Mouse (Mus musculus) macrophage (primary cell): ENCODE results near the gene Rpp25l. TPM values are rescaled to one million over a fixed set of nuclear protein-coding genes. Genes with fewer than 3 reads are reported as not detected.

Experiments used
- H3K27ac ChIP-seq: fragments of 350-480 bp; formaldehyde crosslinking; 2 replicates; pipeline ENCODE4 v1.9.0; 2021
- H3K36me3 ChIP-seq: fragments of 350-480 bp; formaldehyde crosslinking; 2 replicates; pipeline ENCODE4 v1.9.0; 2021; ENCODE audit errors: inconsistent target
- H3K4me3 ChIP-seq: fragments of 350-480 bp; formaldehyde crosslinking; 2 replicates; pipeline ENCODE4 v1.9.0; 2021; ENCODE audit errors: inconsistent target
- H3K79me2 ChIP-seq: fragments of 350-480 bp; formaldehyde crosslinking; 2 replicates; pipeline ENCODE4 v1.9.0; 2021; ENCODE audit errors: inconsistent target
- WGBS: methylation state at CpG from one replicate; pipeline ENCODE4 v1.1.7; 2026; ENCODE audit warnings: inconsistent platforms; ENCODE audit not compliant: missing documents; 5-methylcytosine and 5-hydroxymethylcytosine counted together
- polyA plus RNA-seq: library from polyadenylated mRNA; stranded (reverse); fragments of 250-400 nt; gene quantifications from 3 replicates; pipeline ENCODE4 v1.2.4, GENCODE M21; 2018; ENCODE audit warnings: inconsistent platforms

The Rpp25l gene
- polyA plus RNA-seq, 1 experiment from 2014 or later = 6.4 TPM

DNA sequence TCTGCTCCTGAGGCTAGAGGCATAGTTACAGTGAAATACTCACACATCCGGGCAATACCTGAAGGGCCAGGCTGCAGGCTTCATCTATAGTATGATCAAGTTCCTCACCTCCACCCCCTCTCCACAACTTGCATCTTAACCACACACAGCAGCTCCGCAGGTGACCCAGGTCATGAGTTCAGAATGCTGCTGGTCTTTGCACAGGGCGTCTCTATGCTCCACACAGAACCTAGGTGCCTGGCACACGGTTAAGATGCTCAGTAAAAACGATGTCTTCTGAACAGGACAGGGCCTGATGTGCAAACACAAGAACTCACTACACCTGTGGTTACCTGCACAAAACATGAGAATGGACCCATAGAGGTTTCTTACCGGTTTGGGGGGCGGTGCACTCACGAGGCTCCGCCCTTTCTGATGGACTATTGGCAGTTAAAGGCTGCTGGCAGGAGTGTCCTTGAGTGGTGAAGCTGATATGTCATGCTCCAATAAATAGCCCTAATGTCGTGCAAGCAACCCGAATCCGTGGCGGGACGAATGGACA is 41.5 kb upstream of the Rpp25l start, which contains the start of gene Galt:
Galt (plus strand) TSS at position 432 of the 541 bp plus-strand sequence.
- no peaks in the 10 kb centered on the region for H3K79me2 ChIP-seq
- WGBS = 17% methylated on average over 14 of the region's 14 CpGs

DNA sequence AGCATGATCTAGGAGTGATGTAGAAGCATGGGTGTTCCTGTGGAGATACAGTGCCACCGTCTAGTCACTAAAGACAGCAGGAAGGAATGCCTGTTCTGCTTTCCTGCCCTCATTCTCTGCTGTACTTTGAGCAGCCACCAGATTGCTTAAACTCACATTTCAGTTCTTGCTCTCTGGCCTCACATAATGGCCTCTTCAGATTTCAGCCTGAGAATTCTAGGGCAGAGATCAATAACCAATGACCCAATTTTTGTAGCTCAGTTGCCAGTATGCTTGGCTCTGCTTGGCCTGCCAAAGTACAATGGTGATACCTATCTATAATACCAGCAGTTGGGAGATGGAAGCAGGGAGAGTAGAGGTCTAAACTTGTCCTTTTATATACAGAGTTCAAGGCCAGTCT is 31.7 kb upstream of the Rpp25l start:
- Histone ChIP-seq H3K36me3 (no peaks in the 10 kb centered on the region), H3K27ac (no peak overlapping the region), H3K79me2 (peaks cover under 1% of the 10 kb centered on the region; the same call in 1 of the 2 replicates), H3K4me3 (no peak overlapping the region)
- WGBS = 60% methylated on average over 1 of the region's 1 CpGs

More for the DNA sequence above, 41.5 kb upstream of the Rpp25l start, which contains the start of gene Galt:
- H3K36me3 ChIP-seq = peaks cover 7% of the 10 kb centered on the region; the same call in 1 of the 2 replicates
- H3K4me3 ChIP-seq = peak within 1 kb of the TSS; percentile 83
- peak within 1 kb of the TSS; percentile 75 for H3K27ac ChIP-seq

DNA sequence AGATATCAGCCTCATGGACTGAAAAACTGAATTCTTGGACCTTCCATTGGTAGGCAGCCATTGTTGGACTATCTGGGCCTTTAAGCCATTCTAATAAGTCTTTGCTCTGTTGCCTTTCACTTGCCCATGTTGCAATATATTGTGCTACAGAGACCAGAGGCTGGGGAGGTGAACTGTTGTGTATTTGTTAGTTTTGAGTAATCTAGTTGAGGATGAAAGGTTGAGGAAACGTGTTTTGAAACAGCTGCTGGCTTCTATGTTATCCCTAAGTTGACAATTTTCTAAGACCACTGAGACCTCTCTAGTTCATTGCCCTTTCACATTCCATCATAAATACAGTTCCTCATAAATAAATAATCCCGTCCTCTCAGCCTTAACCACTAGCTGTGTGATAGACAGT is 30.8 kb upstream of the Rpp25l start:
- no peak overlapping the region for H3K4me3 ChIP-seq
- peaks cover 10% of the 10 kb centered on the region for H3K79me2 ChIP-seq
- WGBS = 83% methylated on average over 2 of the region's 2 CpGs
- no peak overlapping the region for H3K27ac ChIP-seq
- H3K36me3 ChIP-seq = no peaks in the 10 kb centered on the region

DNA sequence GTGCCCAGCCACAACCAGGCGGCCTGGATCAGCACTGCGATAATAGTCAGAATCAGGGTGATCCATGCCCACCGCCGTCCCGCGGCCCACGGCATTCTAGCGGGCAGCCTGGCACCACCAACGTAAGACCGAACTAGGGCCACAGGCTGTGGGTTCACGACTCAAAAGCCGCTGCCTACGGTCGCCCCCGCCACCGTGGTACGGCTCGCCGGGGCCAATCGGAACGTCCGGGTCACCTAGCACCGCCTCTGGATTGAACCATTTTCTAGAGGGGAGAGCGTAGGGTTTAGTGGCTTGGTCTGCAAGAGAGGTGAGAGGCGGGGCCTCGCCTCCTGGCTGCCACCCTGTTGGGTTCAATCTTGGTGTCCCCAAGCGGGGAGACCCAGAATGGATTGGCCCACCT is 27.8 kb upstream of the Rpp25l start:
- Histone ChIP-seq H3K4me3 (peak overlapping the region; percentile 65), H3K79me2 (peaks cover 13% of the 10 kb centered on the region), H3K27ac (peak overlapping the region; percentile 73), H3K36me3 (no peaks in the 10 kb centered on the region)
- WGBS = 2% methylated on average over 27 of the region's 27 CpGs

DNA sequence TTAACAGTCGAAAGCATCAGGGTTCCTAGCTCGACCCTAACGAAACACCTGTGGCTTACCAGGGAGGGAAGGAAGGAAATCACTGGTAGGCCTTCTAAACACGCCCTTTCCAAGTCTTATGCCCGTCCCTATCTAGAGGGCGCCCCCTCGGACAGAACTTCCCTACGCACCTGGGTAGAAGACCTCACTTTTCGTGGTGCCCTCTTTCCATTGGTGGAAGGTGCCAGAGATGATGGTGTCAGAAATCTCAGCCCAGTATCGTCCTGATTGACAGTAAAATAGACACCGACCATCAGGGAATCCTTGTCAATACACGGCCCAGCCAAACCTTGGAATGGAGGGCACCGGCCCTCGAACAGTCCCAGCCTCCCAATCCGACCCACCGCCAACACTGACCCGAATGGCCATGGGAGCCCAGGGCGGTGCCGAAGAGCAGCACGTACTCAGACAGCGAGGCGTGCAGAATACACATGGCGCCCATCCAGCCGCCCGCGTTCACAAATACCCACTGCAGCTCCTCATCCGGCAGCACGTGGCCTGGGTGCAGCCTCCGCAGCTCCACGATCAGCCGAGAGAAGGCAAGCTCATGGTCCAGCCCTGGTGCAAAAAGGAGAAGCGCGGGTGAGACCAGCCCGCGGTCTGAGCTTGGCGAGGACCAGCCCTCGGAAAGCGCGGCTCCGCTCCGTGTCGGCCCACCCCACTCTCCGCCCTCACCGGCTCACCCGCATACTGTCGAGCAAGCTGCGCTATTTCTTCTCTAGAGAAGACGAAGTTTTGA is 27.2 kb upstream of the Rpp25l start:
- H3K4me3 ChIP-seq = peak overlapping the region; percentile 65
- H3K79me2 ChIP-seq = peaks cover 13% of the 10 kb centered on the region
- no peaks in the 10 kb centered on the region for H3K36me3 ChIP-seq
- under 1% methylated on average over 48 of the region's 48 CpGs for WGBS
- peak overlapping the region; percentile 73 for H3K27ac ChIP-seq

DNA sequence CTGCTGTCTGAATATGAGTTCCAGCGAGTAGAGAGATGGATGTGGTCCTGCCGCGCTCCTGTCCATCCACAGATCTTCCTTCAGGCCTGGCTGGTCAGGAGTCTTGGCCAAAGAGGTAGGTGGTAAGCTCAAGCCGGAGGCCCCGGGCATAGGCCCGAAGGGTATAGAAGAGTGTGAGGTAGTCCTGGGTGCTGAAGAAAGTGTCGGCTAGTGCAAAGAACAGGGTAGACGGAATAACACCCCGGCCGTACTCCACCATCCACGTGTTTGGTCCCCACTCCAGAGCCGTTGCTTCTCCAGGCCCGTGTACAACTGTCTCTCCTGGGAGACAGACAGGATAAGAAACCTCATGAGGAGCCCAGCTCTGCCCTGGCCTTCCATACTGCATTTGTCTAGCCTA is 25.9 kb upstream of the Rpp25l start:
- H3K4me3 ChIP-seq = no peak overlapping the region
- peaks cover 13% of the 10 kb centered on the region for H3K79me2 ChIP-seq
- H3K27ac ChIP-seq = no peak overlapping the region
- H3K36me3 ChIP-seq = no peaks in the 10 kb centered on the region
- 85% methylated on average over 13 of the region's 13 CpGs for WGBS

DNA sequence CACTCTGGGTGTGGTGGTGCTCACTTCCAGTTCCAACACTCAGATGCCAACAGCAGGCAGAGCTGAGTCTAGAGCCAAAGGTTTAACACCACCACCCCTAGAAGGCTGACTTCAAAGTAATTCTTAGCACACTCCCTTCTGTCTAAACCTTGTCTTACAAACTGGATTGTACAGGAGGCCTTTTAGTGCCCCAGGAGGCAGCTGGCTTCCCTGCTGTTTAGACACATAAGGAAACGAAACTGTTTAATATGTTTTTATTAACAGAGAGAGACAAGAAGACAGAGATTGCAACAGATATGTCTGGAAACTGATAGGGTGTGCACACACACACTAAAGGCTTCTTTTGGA is 24.9 kb upstream of the Rpp25l start:
- peak overlapping the region; percentile 15 for H3K27ac ChIP-seq
- H3K36me3 ChIP-seq = no peaks in the 10 kb centered on the region
- no peak overlapping the region for H3K4me3 ChIP-seq
- peaks cover 13% of the 10 kb centered on the region for H3K79me2 ChIP-seq
- WGBS = 43% methylated on average over 1 of the region's 1 CpGs

DNA sequence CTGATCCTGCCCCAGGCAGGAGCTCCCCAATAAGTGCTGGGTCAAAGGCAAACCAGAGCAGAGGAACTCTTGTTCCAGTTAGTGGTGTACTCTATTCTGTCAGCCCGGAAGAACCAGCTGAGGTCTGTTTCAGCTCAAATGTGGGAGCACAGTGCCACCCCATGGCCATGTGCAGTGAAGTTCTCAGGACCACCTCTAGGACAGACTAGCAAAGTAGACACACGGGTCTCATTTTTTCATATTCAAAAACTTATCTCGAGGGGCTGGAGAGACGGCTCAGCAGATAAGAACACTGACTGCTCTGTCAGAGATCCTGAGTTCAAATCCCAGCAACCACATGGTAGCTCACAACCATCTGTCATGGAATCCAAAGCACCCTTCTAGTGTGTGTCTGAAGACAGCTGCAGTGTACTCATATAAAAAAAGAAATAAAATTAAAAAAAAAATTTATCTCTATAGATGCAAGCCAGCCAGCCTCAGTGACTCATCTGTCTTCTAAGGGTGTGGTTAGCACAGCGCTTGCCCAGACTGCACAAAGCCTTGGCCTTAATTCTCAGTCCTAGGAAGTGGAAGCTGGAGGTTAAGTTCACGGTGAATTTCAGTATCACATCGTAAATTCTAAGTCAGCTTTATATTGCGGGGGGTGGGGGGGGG is 24.4 kb upstream of the Rpp25l start:
- 15% methylated on average over 8 of the region's 8 CpGs for WGBS
- Histone ChIP-seq H3K36me3 (no peaks in the 10 kb centered on the region), H3K4me3 (no peak overlapping the region), H3K27ac (peak overlapping the region; percentile 15), H3K79me2 (peaks cover 13% of the 10 kb centered on the region)

DNA sequence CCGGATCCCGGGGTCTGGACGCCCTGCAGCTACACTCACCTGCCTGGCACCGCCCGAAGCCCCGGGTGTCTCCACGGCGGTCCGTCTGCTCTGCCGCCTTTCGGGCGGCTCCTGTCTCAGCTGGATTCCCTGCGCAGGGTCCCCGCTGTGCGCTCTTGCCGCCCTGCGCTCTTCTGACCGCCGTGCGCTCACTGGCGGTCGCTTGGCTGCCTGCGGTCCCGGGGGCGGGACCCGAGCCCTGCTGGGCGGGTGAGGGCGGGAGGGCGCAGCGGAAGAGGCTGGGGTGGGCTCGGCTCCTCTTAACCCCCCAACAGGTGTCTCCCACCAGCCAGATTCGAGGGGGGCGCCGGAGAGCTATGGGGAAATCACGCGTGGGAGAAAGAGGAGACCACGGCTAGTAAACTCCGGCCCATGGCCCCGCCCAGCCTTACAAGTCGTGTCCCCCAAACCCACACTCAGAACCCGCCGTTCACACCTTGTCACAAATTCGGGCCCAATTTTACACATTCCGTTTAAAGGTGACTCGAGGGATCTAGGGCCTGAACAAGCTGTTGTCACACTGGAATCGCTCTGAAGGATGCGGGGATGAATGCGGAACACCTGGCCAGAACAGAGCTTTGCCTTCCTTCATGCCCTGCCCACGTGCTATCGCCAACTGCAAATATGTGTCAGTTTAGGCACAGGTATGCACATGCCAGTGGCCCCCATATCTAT is 17.9 kb upstream of the Rpp25l start, which contains the start of gene Arid3c:
Arid3c (minus strand) TSS at position 91 of the 714 bp plus-strand sequence.
- Histone ChIP-seq H3K79me2 (no peaks in the 10 kb centered on the region), H3K4me3 (no peak within 1 kb of the TSS), H3K36me3 (no peaks in the 10 kb centered on the region), H3K27ac (no peak within 1 kb of the TSS)
- WGBS = 2% methylated on average over 39 of the region's 50 CpGs

DNA sequence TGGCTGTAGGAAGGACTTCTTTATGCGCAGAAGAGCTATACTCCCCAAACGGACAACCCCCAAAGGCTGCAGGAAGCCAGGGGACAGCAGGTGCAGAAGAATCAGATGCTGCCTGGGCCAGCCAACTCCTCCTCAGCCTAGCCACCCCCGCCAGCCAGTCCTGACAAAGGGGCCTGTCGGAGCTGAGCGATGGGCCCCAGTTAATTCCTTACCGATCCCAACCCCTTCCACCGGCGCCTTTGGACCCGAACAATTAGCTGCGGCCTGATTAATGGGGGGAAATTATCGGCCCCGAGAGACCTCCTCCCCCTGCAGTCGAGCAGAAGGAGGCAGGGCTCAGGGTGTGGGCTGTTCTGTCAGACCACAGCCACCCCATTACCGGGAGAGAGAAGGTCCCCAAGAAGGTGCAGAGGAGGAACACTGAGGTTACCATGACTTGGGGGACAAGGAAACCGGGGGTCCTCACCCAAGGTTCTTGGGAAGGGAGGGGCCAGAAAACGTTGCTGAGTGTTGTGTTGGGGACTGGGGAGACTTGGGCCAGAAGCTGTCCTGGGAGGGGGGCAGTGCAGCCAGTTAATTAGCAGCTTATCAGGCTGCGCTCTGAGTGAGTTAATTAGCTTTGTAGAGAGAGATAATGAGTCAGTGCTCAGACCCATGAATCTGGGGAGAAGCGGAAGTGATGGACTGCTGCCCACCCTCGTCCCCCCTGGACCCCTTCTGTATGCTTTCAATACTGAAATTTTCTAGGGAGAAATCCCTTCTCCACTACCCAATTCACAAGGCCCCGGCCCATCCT is 13.7 kb upstream of the Rpp25l start:
- H3K4me3 ChIP-seq = no peak overlapping the region
- WGBS = 37% methylated on average over 17 of the region's 20 CpGs
- no peak overlapping the region for H3K27ac ChIP-seq
- H3K79me2 ChIP-seq = peaks cover 9% of the 10 kb centered on the region
- H3K36me3 ChIP-seq = no peaks in the 10 kb centered on the region

DNA sequence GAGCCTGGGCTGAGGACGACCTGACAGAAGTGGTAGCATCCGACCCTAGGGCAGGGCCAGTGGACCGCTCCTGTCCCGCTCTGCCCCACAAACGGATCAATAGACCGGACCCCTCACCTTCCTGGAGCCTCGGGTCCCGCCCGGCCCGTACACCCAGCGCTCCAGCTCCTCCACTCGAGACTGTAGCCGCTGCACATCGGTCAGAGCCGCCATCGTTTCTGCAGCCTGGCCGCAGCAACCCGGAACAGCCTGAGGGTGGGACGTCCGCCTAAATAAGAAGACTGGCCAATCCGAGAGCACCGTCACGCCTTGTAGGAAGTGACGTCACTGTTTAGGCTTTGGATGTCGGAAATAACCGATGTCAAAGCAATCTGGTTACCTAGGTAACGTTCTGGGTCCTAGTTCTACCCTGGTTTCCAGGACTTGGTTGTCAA is 9.6 kb upstream of the Rpp25l start, which contains the start of gene Dctn3:
Dctn3 (minus strand) TSS at position 253 of the 434 bp plus-strand sequence.
- H3K4me3 ChIP-seq = peak within 1 kb of the TSS; percentile 95
- under 1% methylated on average over 27 of the region's 27 CpGs for WGBS
- H3K36me3 ChIP-seq = peaks cover 27% of the 10 kb centered on the region
- peak within 1 kb of the TSS; percentile 21; the same call in 1 of the 2 replicates for H3K27ac ChIP-seq
- H3K79me2 ChIP-seq = peaks cover 17% of the 10 kb centered on the region

DNA sequence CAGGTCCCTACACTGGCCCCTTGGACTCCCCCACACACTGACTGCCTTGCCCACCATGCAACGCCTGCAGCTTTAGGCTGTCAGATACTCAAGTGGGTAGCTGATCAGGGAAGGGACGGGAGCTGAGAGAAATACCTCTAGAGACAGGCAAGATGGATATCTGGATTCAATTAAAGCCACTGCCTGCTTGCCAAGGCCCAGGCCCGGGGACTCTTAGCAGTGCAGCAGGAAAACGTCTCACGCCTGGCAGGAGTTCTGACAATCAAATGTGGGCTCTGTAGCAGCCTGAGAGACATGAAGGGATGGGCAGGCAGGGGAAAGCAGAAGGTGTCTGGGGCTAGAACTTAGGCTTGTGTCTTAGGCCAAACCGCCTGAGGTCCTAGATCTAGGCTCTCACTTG is 3.5 kb upstream of the Rpp25l start:
- no peak overlapping the region for H3K4me3 ChIP-seq
- H3K27ac ChIP-seq = no peak overlapping the region
- 96% methylated on average over 6 of the region's 6 CpGs for WGBS
- H3K79me2 ChIP-seq = peaks cover 6% of the 10 kb centered on the region
- H3K36me3 ChIP-seq = peaks cover 46% of the 10 kb centered on the region

DNA sequence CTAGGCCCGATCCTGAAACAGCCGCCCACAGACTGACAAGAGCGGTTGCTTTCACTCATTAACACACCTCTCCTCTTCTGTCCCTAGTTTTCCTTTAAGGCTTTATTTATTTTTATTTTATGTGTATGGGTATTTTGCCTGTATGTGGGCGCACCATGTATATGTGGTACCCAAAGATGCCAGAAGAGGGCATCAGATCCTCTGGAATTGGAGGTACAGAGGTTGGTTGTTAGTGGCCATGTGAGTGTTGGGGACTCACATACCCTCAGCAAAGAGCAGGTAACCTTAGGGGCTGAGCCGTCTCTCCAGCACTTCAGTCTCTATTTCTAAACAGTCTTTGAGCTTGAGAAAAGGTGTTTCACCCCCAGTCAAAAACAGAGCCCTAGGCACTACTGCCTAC is 2.3 kb upstream of the Rpp25l start:
- Histone ChIP-seq H3K4me3 (no peak overlapping the region), H3K36me3 (peaks cover 45% of the 10 kb centered on the region), H3K27ac (no peak overlapping the region), H3K79me2 (no peaks in the 10 kb centered on the region; the same call in 1 of the 2 replicates)
- WGBS = 89% methylated on average over 5 of the region's 5 CpGs

DNA sequence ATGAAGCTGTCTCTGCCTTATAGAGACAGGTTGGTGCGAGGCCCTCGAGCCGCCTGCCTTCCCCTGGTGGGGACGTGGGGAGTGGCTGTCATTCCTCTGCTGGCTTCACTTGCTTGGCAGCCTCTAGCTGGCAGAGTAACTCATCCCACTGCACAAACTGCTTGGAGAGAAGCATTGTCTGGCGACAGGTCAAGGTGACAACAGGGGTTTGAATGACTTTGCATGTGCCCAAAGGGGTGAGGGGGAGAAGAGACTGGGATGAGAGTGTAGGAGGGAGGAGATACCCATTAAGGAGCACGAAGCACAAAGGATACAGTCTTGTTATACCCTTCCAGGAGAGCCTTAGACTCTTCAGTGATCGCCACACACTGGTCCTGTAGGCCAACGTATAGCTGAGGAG is 1.7 kb upstream of the Rpp25l start:
- 80% methylated on average over 8 of the region's 8 CpGs for WGBS
- no peak overlapping the region for H3K4me3 ChIP-seq
- no peak overlapping the region for H3K27ac ChIP-seq
- H3K36me3 ChIP-seq = peaks cover 39% of the 10 kb centered on the region
- no peaks in the 10 kb centered on the region; the same call in 1 of the 2 replicates for H3K79me2 ChIP-seq
